ENCODE assay signal across 10 mouse cellular contexts in the genomic region with DNA sequence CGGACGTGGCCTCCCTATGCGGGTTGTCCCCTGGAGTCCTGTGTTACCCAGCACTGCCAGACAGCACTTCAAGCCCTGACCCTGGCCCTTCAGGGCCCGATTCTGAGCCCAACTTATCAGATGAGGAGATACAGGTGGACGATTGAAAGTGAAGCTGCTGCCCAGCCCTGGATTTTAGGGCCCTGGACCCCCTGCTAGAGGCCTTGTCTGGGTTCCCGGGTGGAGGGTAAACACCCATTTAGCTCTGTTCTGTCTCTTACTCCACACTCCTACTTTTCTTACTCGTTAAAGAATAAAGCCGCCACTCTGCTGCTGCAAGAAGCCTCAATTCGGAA. TPM values are rescaled to one million over a fixed set of nuclear protein-coding genes. Genes with fewer than 3 reads are reported as not detected.
DNase-seq lines count a peak whose midpoint lies in the region; ATAC-seq lines count a peak whose summit lies in the region.
"Had no signal": no experiment of that assay in that cellular context is flagged by ENCODE, and none has a peak within 500 bp of the region (broad histone marks: within the 10 kb centered on the region; RNA-seq: fewer than 3 reads in every experiment).

No protein-coding gene starts in this region.

- H3K4me2 ChIP-seq in heart, embryonic 16.5 days (ENCODE audit: low read depth, low read length): peak overlapping the region; percentile 62
- peak overlapping the region; percentile 37 for H3K4me2 ChIP-seq in hindbrain, embryonic 15.5 days
- peak overlapping the region; percentile 30; the same call in 1 of the 2 replicates for H3K4me2 ChIP-seq in midbrain, embryonic 11.5 days

- ATAC-seq in heart, embryonic 16.5 days (replicated peaks; ENCODE audit: extremely low read depth, insufficient read depth, low FRiP score): no peak
- no peak for ATAC-seq in hindbrain, embryonic 15.5 days (ENCODE audit: low FRiP score, low read depth)
- ATAC-seq in midbrain, embryonic 11.5 days (ENCODE audit: low FRiP score): no peak

- H3K36me3 ChIP-seq in heart, embryonic 16.5 days (ENCODE audit: control insufficient read depth, insufficient read depth): no peaks in the 10 kb centered on the region
- no peaks in the 10 kb centered on the region for H3K36me3 ChIP-seq in hindbrain, embryonic 15.5 days
- H3K36me3 ChIP-seq in midbrain, embryonic 11.5 days (ENCODE audit: control insufficient read depth, insufficient read depth, low read length): no peaks in the 10 kb centered on the region

- H3K27ac ChIP-seq in heart, embryonic 16.5 days (ENCODE audit: low read length): no peak overlapping the region
- H3K27ac ChIP-seq in brown adipose tissue, adult 24 weeks (replicated peaks; ENCODE audit: low read depth, low read length): no peak overlapping the region
- no peak overlapping the region for H3K27ac ChIP-seq in hindbrain, embryonic 15.5 days (replicated peaks)
- no peak overlapping the region for H3K27ac ChIP-seq in midbrain, embryonic 11.5 days (ENCODE audit: low read depth, low read length)

- DNase-seq in heart, adult 9 months (ENCODE audit: low spot score in 2 of 2): no peak
- peak; percentile 94 for DNase-seq in midbrain, embryonic 11.5 days (ENCODE audit: low spot score, missing footprints)
- no peak for DNase-seq in ovary, postnatal 36 days (ENCODE audit: low spot score)
- no peak for DNase-seq in T-cell, adult 2 months (ENCODE audit: low spot score)
- DNase-seq in gastrocnemius, postnatal 36 days: no peak
- DNase-seq: thymus, postnatal 25 days had no signal

- WGBS in heart, embryonic 16.5 days: 15% methylated on average over 9 of the region's 9 CpGs
- 2% methylated on average over 9 of the region's 9 CpGs for WGBS in hindbrain, embryonic 15.5 days
- WGBS in midbrain, embryonic 11.5 days: 2% methylated on average over 9 of the region's 9 CpGs

- peak overlapping the region; percentile 1; the same call in 1 of the 2 replicates for H3K9ac ChIP-seq in heart, embryonic 16.5 days (ENCODE audit: low read length)
- no peak overlapping the region for H3K9ac ChIP-seq in hindbrain, embryonic 15.5 days
- no peak overlapping the region for H3K9ac ChIP-seq in midbrain, embryonic 11.5 days (ENCODE audit: low read length)

- H3K4me1 ChIP-seq in heart, embryonic 16.5 days (ENCODE audit: control insufficient read depth, insufficient read depth, low read length): peaks cover 8% of the 10 kb centered on the region
- peaks cover 2% of the 10 kb centered on the region; the same call in 1 of the 2 replicates for H3K4me1 ChIP-seq in brown adipose tissue, adult 24 weeks (ENCODE audit: control insufficient read depth, insufficient read depth, insufficient read length, low read length)
- peaks cover 12% of the 10 kb centered on the region for H3K4me1 ChIP-seq in hindbrain, embryonic 15.5 days (replicated peaks)
- H3K4me1 ChIP-seq in midbrain, embryonic 11.5 days (ENCODE audit: control insufficient read depth, insufficient read depth, low read length): 0 out of 2 replicates have a peak, but pooled peaks cover 3% of the 10 kb centered on the region

- peak overlapping the region; percentile 45 for H3K4me3 ChIP-seq in heart, embryonic 16.5 days (ENCODE audit: low read length)
- peak overlapping the region; percentile 60 for H3K4me3 ChIP-seq in brown adipose tissue, adult 24 weeks (ENCODE audit: insufficient read depth, low read depth, low read length)
- H3K4me3 ChIP-seq in hindbrain, embryonic 15.5 days: 0 out of 2 replicates have a peak overlapping the region, but pooled peaks have one; percentile 1
- peak overlapping the region; percentile 11; the same call in 1 of the 2 replicates for H3K4me3 ChIP-seq in midbrain, embryonic 11.5 days (ENCODE audit: low read depth, low read length)

- no peaks in the 10 kb centered on the region for H3K9me3 ChIP-seq in heart, embryonic 16.5 days (replicated peaks; ENCODE audit: control insufficient read depth, low read length)
- H3K9me3 ChIP-seq in hindbrain, embryonic 15.5 days: no peaks in the 10 kb centered on the region
- no peaks in the 10 kb centered on the region for H3K9me3 ChIP-seq in midbrain, embryonic 11.5 days (ENCODE audit: control insufficient read depth, low read length)
- H3K9me3 ChIP-seq: G1E had no signal

- peaks cover 58% of the 10 kb centered on the region for H3K27me3 ChIP-seq in heart, embryonic 16.5 days (ENCODE audit: control insufficient read depth, insufficient read depth, low read length)
- peaks cover 79% of the 10 kb centered on the region for H3K27me3 ChIP-seq in hindbrain, embryonic 15.5 days
- H3K27me3 ChIP-seq in midbrain, embryonic 11.5 days (ENCODE audit: control insufficient read depth, insufficient read depth, low read length): peaks cover 65% of the 10 kb centered on the region

- intact Hi-C loops in gastrocnemius, postnatal 36 days (cut with DNase I): no loop called here

RNA-seq across cellular contexts. Expression of a gene that starts 1.7 kb away (rescaled TPM):
- polyA plus RNA-seq in heart, embryonic 16.5 days (2015; fragmentation: Nextera tagmentation; extraction: Ambion mirVana): 0.35 and 0.40 TPM in 2 replicates
- not detected in 2 replicates for polyA plus RNA-seq in brown adipose tissue, adult 24 weeks (2012; ENCODE audit: insufficient read depth, insufficient read length, missing spikeins)
- polyA plus RNA-seq in hindbrain, embryonic 15.5 days (2015; fragmentation: Nextera tagmentation; extraction: Ambion mirVana): not detected in 2 replicates
- 0.44 TPM in 1 of 2 replicates, not detected in the other for polyA plus RNA-seq in midbrain, embryonic 11.5 days (2014; fragmentation: Nextera tagmentation; extraction: Ambion mirVana)
- total RNA-seq in gastrocnemius, postnatal 36 days (2021): under 1 TPM in 1 of 2 experiments, not detected in 1; 0.56 TPM
- total RNA-seq: G1E had no signal

RNA-seq across cellular contexts. Expression of a gene that starts 10.2 kb away (rescaled TPM):
- polyA plus RNA-seq in heart, embryonic 16.5 days (2015; fragmentation: Nextera tagmentation; extraction: Ambion mirVana): 16.6 and 18.0 TPM in 2 replicates
- 16.5 and 22.5 TPM in 2 replicates for polyA plus RNA-seq in brown adipose tissue, adult 24 weeks (2012; ENCODE audit: insufficient read depth, insufficient read length, missing spikeins)
- polyA plus RNA-seq in hindbrain, embryonic 15.5 days (2015; fragmentation: Nextera tagmentation; extraction: Ambion mirVana): 45.8 and 45.9 TPM in 2 replicates
- polyA plus RNA-seq in midbrain, embryonic 11.5 days (2014; fragmentation: Nextera tagmentation; extraction: Ambion mirVana): 31.5 and 35.5 TPM in 2 replicates
- total RNA-seq in gastrocnemius, postnatal 36 days (2021): 1 to 10 TPM; 4.5 to 7.4 TPM

RNA-seq across cellular contexts. Expression of a gene that starts 13.5 kb away (rescaled TPM):
- polyA plus RNA-seq in heart, embryonic 16.5 days (2015; fragmentation: Nextera tagmentation; extraction: Ambion mirVana): 2.0 and 2.6 TPM in 2 replicates
- polyA plus RNA-seq in brown adipose tissue, adult 24 weeks (2012; ENCODE audit: insufficient read depth, insufficient read length, missing spikeins): not detected in 2 replicates
- 5.9 and 6.8 TPM in 2 replicates for polyA plus RNA-seq in hindbrain, embryonic 15.5 days (2015; fragmentation: Nextera tagmentation; extraction: Ambion mirVana)
- 0.83 and 1.00 TPM in 2 replicates for polyA plus RNA-seq in midbrain, embryonic 11.5 days (2014; fragmentation: Nextera tagmentation; extraction: Ambion mirVana)
- 1 to 10 TPM; 1.2 to 3.1 TPM for total RNA-seq in gastrocnemius, postnatal 36 days (2021)

RNA-seq across cellular contexts. Expression of a gene that starts 13.5 kb away (rescaled TPM):
- 1.9 and 2.2 TPM in 2 replicates for polyA plus RNA-seq in heart, embryonic 16.5 days (2015; fragmentation: Nextera tagmentation; extraction: Ambion mirVana)
- polyA plus RNA-seq in brown adipose tissue, adult 24 weeks (2012; ENCODE audit: insufficient read depth, insufficient read length, missing spikeins): not detected in 2 replicates
- polyA plus RNA-seq in hindbrain, embryonic 15.5 days (2015; fragmentation: Nextera tagmentation; extraction: Ambion mirVana): 5.5 and 6.0 TPM in 2 replicates
- 1.2 and 2.3 TPM in 2 replicates for polyA plus RNA-seq in midbrain, embryonic 11.5 days (2014; fragmentation: Nextera tagmentation; extraction: Ambion mirVana)
- 1 to 10 TPM in 1 of 2 experiments, under 1 TPM in 1; 0.69 to 1.0 TPM for total RNA-seq in gastrocnemius, postnatal 36 days (2021)

RNA-seq across cellular contexts. Expression of a gene that starts 17.8 kb away (rescaled TPM):
- 0.27 and 0.45 TPM in 2 replicates for polyA plus RNA-seq in heart, embryonic 16.5 days (2015; fragmentation: Nextera tagmentation; extraction: Ambion mirVana)
- not detected in 2 replicates for polyA plus RNA-seq in brown adipose tissue, adult 24 weeks (2012; ENCODE audit: insufficient read depth, insufficient read length, missing spikeins)
- polyA plus RNA-seq in hindbrain, embryonic 15.5 days (2015; fragmentation: Nextera tagmentation; extraction: Ambion mirVana): 1.2 TPM in 1 of 2 replicates, not detected in the other
- polyA plus RNA-seq in midbrain, embryonic 11.5 days (2014; fragmentation: Nextera tagmentation; extraction: Ambion mirVana): not detected in 2 replicates
- not detected for total RNA-seq in gastrocnemius, postnatal 36 days (2021)
- total RNA-seq: G1E had no signal
- polyA plus RNA-seq: G1E had no signal

Comparison
In these comparisons a context has a peak if more than half of its experiments do, and no peak if none do; other contexts are left out.
1. H3K4me3 ChIP-seq: peak in every context shown above with its lines; median percentile 60 in brown adipose tissue, adult 24 weeks; 45 in heart, embryonic 16.5 days; 11 in midbrain, embryonic 11.5 days; 1 in hindbrain, embryonic 15.5 days.